Mouse (Mus musculus): ENCODE results near the gene Gzmf. TPM values are rescaled to one million over a fixed set of nuclear protein-coding genes. Genes with fewer than 3 reads are reported as not detected.
"Not testable (repeated sequence)": the region's sequence is repeated elsewhere in the genome, so short reads cannot be mapped to it uniquely, and the experiment has no call there.

Gzmf gene
- not detected in 2 replicates for polyA plus RNA-seq (2014; fragmentation: Nextera tagmentation; extraction: Ambion mirVana)

DNA sequence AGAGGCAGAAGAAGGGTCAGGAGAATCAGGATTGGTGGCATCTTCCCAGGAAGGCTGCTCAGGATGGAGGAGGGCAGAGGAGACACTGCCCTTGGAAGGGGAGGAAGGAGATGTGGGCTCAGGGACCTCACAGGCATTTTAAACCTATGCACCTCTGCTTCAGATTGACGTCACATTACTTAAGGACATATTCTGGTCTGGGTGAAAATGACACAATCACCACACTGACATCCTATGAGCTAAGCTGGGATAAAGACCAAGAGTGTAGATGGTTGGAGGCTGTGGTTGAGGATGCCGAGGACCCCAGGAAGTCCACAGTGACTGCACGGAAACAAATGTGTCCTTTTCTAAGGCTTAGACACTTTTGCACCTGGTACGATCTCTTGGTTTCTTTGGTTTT, at the start of gene Gzmf:
Gzmf (minus strand) TSS at position 101 of the 400 bp plus-strand sequence.
- Histone ChIP-seq H3K9me3 (ENCODE audit: control insufficient read depth, low read length) (no peaks in the 10 kb centered on the region), H3K27ac (ENCODE audit: low read depth, low read length) (no peak within 1 kb of the TSS), H3K9ac (ENCODE audit: low read depth, low read length) (no peak within 1 kb of the TSS), H3K4me2 (replicated peaks; ENCODE audit: low read depth, low read length) (no peak within 1 kb of the TSS), H3K4me3 (ENCODE audit: low read depth, low read length) (no peak within 1 kb of the TSS), H3K36me3 (ENCODE audit: control insufficient read depth, insufficient read depth, low read length) (no peaks in the 10 kb centered on the region), H3K4me1 (replicated peaks; ENCODE audit: control insufficient read depth, insufficient read depth, low read length) (no peaks in the 10 kb centered on the region), H3K27me3 (ENCODE audit: control insufficient read depth, insufficient read depth, low read length) (no peaks in the 10 kb centered on the region)
- DNase-seq (ENCODE audit: low spot score), result no peak
- no peak for ATAC-seq (ENCODE audit: low FRiP score)
- WGBS, result 87% methylated on average over 4 of the region's 4 CpGs

DNA sequence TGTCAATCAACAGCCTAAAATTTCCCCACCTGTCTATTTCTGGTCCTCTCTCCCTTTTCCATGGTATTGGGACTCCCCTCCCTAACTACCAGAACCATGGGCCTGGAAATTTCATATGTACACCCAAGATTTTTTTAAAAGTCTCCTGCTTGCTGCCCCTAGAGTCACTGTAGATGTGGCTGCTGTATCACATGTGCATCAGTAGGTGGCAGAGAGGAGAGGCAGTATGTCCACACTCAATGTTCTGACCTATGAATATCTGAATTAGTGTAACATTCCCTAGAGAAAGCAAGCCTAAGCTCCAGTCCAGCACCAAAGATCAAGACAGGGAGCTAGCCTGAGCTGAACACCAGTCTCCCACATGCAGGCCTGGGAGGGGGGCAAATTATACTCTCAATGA, 29.2 kb upstream of the Gzmf start:
- no peaks in the 10 kb centered on the region for H3K9me3 ChIP-seq (ENCODE audit: control insufficient read depth, low read length)
- ATAC-seq (ENCODE audit: low FRiP score) (no peak), DNase-seq (ENCODE audit: low spot score) (no peak)
- H3K9ac ChIP-seq (ENCODE audit: low read depth, low read length), result no peak overlapping the region
- H3K4me3 ChIP-seq (ENCODE audit: low read depth, low read length), result no peak overlapping the region
- H3K27ac ChIP-seq (ENCODE audit: low read depth, low read length), result no peak overlapping the region
- H3K4me1 ChIP-seq (replicated peaks; ENCODE audit: control insufficient read depth, insufficient read depth, low read length), result no peaks in the 10 kb centered on the region
- no peak overlapping the region for H3K4me2 ChIP-seq (replicated peaks; ENCODE audit: low read depth, low read length)
- no peaks in the 10 kb centered on the region for H3K27me3 ChIP-seq (ENCODE audit: control insufficient read depth, insufficient read depth, low read length)
- no peaks in the 10 kb centered on the region for H3K36me3 ChIP-seq (ENCODE audit: control insufficient read depth, insufficient read depth, low read length)

DNA sequence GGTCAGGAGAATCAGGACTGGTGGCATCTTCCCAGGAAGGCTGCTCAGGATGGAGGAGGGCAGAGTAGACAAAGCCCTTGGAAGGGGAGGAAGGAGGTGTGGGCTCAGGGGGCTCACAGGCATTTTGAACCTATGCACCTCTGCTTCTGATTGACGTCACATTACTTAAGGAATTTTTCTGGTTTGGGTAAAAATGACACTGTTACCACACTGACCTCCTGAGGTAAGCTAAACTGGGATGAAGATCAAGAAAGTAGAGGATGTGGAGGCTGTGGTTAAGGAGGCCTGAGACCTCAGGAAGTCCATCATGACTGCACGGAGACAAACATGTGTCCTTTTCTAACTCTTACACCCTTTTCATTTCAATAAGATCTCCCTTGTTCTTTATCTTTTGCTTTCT, 23.3 kb upstream of the Gzmf start, which contains the start of gene Gzmc:
Gzmc (minus strand) TSS at position 101 of the 400 bp plus-strand sequence.
- H3K9ac ChIP-seq (ENCODE audit: low read depth, low read length), result no peak within 1 kb of the TSS
- no peak within 1 kb of the TSS for H3K4me2 ChIP-seq (replicated peaks; ENCODE audit: low read depth, low read length)
- no peaks in the 10 kb centered on the region for H3K4me1 ChIP-seq (replicated peaks; ENCODE audit: control insufficient read depth, insufficient read depth, low read length)
- no peaks in the 10 kb centered on the region for H3K9me3 ChIP-seq (ENCODE audit: control insufficient read depth, low read length)
- no peak within 1 kb of the TSS for H3K27ac ChIP-seq (ENCODE audit: low read depth, low read length)
- ATAC-seq (ENCODE audit: low FRiP score) (no peak), DNase-seq (ENCODE audit: low spot score) (no peak)
- no peak within 1 kb of the TSS for H3K4me3 ChIP-seq (ENCODE audit: low read depth, low read length)
- no peaks in the 10 kb centered on the region for H3K36me3 ChIP-seq (ENCODE audit: control insufficient read depth, insufficient read depth, low read length)
- H3K27me3 ChIP-seq (ENCODE audit: control insufficient read depth, insufficient read depth, low read length), result no peaks in the 10 kb centered on the region
- WGBS, result 84% methylated on average over 2 of the region's 2 CpGs

DNA sequence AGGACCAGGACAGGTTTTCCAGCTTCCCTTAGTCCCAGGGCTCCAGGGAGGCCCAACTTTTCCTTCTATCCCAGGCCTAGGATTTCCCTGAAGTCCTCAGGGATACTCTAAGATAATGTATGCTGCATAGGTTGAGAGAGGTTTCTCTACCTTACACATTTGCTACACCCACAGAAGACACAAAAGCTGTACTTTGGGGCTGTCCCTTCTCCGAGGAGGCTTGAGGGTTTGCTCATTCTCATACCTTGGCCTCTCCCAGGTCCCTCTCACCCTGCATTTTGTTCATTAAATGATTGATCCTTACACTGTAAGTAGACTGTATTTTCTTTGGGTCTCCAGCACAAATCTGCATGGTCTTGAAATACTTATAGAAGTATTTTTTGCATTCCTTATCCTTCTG, 5.6 kb downstream of the Gzmf start:
- WGBS, result 95% methylated on average over 1 of the region's 1 CpGs
- no peaks in the 10 kb centered on the region for H3K36me3 ChIP-seq (ENCODE audit: control insufficient read depth, insufficient read depth, low read length)
- no peaks in the 10 kb centered on the region for H3K9me3 ChIP-seq (ENCODE audit: control insufficient read depth, low read length)
- ATAC-seq (ENCODE audit: low FRiP score) (no peak), DNase-seq (ENCODE audit: low spot score) (no peak)
- no peaks in the 10 kb centered on the region for H3K27me3 ChIP-seq (ENCODE audit: control insufficient read depth, insufficient read depth, low read length)
- no peaks in the 10 kb centered on the region for H3K4me1 ChIP-seq (replicated peaks; ENCODE audit: control insufficient read depth, insufficient read depth, low read length)
- H3K9ac ChIP-seq (ENCODE audit: low read depth, low read length), result no peak overlapping the region
- no peak overlapping the region for H3K4me2 ChIP-seq (replicated peaks; ENCODE audit: low read depth, low read length)
- H3K27ac ChIP-seq (ENCODE audit: low read depth, low read length), result no peak overlapping the region
- no peak overlapping the region for H3K4me3 ChIP-seq (ENCODE audit: low read depth, low read length)

DNA sequence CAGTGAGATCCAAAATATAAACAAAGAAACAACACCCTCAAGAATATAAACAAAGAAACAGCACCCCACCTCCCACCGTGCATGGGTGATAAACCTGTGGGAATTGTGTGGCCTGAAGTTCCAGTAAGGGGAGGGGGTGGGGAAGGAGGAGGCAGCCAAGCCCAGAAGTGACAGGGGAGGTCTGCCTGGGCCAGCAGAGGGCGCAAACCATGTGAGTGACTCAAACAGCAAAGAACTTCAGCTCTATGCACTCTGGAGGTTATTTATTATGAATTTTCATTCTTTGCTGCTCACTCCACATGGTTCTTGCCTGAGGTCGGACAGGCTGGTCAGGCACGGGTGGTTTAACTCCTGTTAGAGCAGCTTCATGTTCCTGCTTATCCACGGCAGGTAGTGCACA, 6.2 kb downstream of the Gzmf start:
- WGBS, result 40% methylated on average over 5 of the region's 5 CpGs
- not testable (repeated sequence) for H3K4me3 ChIP-seq (ENCODE audit: low read depth, low read length)

DNA sequence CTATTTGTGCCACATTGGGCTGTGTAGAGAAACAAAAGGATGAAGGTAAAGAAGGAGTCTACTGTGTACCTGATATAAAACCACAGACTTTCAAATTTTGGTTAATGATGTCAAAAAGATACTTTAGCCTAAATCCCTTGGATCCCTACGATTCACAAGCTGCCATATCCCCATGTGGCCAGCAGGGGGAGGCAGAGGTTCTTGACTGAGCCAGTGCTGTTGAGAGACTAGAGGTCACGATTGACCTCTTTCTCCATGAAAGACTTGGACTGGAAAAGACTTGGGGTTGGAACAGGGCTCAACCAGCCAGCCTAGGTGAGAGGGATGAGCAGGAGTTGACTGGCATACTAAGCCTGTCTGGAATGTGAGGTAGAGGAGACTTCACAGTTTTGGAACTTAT, 7.2 kb downstream of the Gzmf start:
- H3K27ac ChIP-seq (ENCODE audit: low read depth, low read length), result no peak overlapping the region
- H3K4me3 ChIP-seq (ENCODE audit: low read depth, low read length), result no peak overlapping the region
- H3K4me2 ChIP-seq (replicated peaks; ENCODE audit: low read depth, low read length), result no peak overlapping the region
- H3K4me1 ChIP-seq (replicated peaks; ENCODE audit: control insufficient read depth, insufficient read depth, low read length), result no peaks in the 10 kb centered on the region
- no peaks in the 10 kb centered on the region for H3K27me3 ChIP-seq (ENCODE audit: control insufficient read depth, insufficient read depth, low read length)
- H3K9ac ChIP-seq (ENCODE audit: low read depth, low read length), result no peak overlapping the region
- no peaks in the 10 kb centered on the region for H3K9me3 ChIP-seq (ENCODE audit: control insufficient read depth, low read length)
- ATAC-seq (ENCODE audit: low FRiP score) (no peak), DNase-seq (ENCODE audit: low spot score) (peak; percentile 78)
- 16% methylated on average over 2 of the region's 2 CpGs for WGBS
- H3K36me3 ChIP-seq (ENCODE audit: control insufficient read depth, insufficient read depth, low read length), result no peaks in the 10 kb centered on the region

More for the DNA sequence above, 6.2 kb downstream of the Gzmf start:
- not testable (repeated sequence) for ATAC-seq (ENCODE audit: low FRiP score); H3K27ac ChIP-seq (ENCODE audit: low read depth, low read length); H3K36me3 ChIP-seq (ENCODE audit: control insufficient read depth, insufficient read depth, low read length); H3K27me3 ChIP-seq (ENCODE audit: control insufficient read depth, insufficient read depth, low read length); H3K4me1 ChIP-seq (replicated peaks; ENCODE audit: control insufficient read depth, insufficient read depth, low read length); H3K4me2 ChIP-seq (replicated peaks; ENCODE audit: low read depth, low read length); H3K9ac ChIP-seq (ENCODE audit: low read depth, low read length); H3K9me3 ChIP-seq (ENCODE audit: control insufficient read depth, low read length)
- DNase-seq (ENCODE audit: low spot score), result peak; percentile 68

DNA sequence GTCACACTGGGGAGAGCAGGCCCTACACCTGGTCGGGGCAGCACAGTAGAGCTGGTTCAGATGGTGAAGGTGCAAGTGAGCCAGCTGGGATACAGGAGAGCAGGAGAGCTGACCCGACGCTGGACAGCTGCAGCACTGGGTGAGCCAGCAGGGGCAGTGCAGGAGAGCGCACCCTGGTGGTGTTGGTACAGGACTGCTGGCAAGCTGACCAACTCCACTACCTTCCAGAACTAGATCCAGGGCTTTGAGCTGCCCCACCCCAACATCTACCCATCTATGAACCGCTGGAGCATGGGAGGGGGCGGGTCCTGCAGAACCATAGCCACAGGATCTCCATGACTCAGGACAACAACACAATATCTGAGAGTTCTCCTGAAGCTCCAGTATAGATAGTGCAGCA, 24.3 kb downstream of the Gzmf start:
- Histone ChIP-seq H3K4me3 (ENCODE audit: low read depth, low read length) (no peak overlapping the region), H3K36me3 (ENCODE audit: control insufficient read depth, insufficient read depth, low read length) (no peaks in the 10 kb centered on the region), H3K27ac (ENCODE audit: low read depth, low read length) (no peak overlapping the region), H3K4me2 (replicated peaks; ENCODE audit: low read depth, low read length) (no peak overlapping the region), H3K9ac (ENCODE audit: low read depth, low read length) (no peak overlapping the region), H3K27me3 (ENCODE audit: control insufficient read depth, insufficient read depth, low read length) (no peaks in the 10 kb centered on the region), H3K4me1 (replicated peaks; ENCODE audit: control insufficient read depth, insufficient read depth, low read length) (no peaks in the 10 kb centered on the region), H3K9me3 (ENCODE audit: control insufficient read depth, low read length) (no peaks in the 10 kb centered on the region)
- 58% methylated on average over 6 of the region's 6 CpGs for WGBS
- DNase-seq (ENCODE audit: low spot score) (no peak), ATAC-seq (ENCODE audit: low FRiP score) (no peak)

DNA sequence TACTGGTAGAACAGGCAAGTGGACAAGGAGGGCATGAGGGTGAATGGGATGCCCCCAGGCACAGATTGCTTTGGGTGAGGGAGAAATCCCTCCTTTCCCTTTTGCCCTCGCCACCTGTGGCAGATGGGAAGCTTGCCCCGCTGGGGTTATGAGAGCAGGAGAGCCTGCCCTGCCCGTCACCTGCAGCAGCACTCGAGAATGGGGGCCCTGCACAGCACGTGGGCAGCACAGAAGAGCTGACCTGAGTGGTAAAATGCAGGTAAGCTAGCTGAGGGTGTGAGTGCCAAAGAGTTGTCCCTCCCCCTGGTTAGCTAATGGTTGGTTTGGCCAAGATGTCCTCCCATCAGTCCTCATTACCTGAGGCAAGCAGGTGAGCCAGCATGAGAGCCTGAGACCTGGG, 24.7 kb downstream of the Gzmf start:
- Histone ChIP-seq H3K27ac (ENCODE audit: low read depth, low read length) (no peak overlapping the region), H3K9ac (ENCODE audit: low read depth, low read length) (no peak overlapping the region), H3K4me1 (replicated peaks; ENCODE audit: control insufficient read depth, insufficient read depth, low read length) (no peaks in the 10 kb centered on the region), H3K9me3 (ENCODE audit: control insufficient read depth, low read length) (no peaks in the 10 kb centered on the region), H3K4me2 (replicated peaks; ENCODE audit: low read depth, low read length) (no peak overlapping the region), H3K4me3 (ENCODE audit: low read depth, low read length) (no peak overlapping the region), H3K27me3 (ENCODE audit: control insufficient read depth, insufficient read depth, low read length) (no peaks in the 10 kb centered on the region), H3K36me3 (ENCODE audit: control insufficient read depth, insufficient read depth, low read length) (no peaks in the 10 kb centered on the region)
- DNase-seq (ENCODE audit: low spot score) (no peak), ATAC-seq (ENCODE audit: low FRiP score) (no peak)
- 76% methylated on average over 5 of the region's 5 CpGs for WGBS

DNA sequence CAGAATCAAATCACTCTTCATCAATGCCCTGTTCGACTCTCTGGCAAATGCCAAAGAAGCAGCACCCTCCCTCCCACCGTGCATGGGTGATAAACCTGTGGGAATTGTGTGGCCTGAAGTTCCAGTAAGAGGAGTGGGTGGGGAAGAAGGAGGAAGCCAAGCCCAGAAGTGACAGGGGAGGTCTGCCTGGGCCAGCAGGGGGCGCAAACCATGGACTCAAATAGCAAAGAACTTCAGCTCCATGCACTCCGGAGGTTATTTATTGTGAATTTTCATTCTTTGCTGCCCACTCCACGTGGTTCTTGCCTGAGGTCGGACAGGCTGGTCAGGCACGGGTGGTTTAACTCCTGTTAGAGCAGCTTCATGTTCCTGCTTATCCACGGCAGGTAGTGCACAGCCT, 33.6 kb downstream of the Gzmf start:
- DNase-seq (ENCODE audit: low spot score), result peak; percentile 75
- H3K4me2 ChIP-seq (replicated peaks; ENCODE audit: low read depth, low read length); H3K9me3 ChIP-seq (ENCODE audit: control insufficient read depth, low read length); H3K27me3 ChIP-seq (ENCODE audit: control insufficient read depth, insufficient read depth, low read length); H3K27ac ChIP-seq (ENCODE audit: low read depth, low read length); H3K36me3 ChIP-seq (ENCODE audit: control insufficient read depth, insufficient read depth, low read length); H3K4me3 ChIP-seq (ENCODE audit: low read depth, low read length); H3K9ac ChIP-seq (ENCODE audit: low read depth, low read length); H3K4me1 ChIP-seq (replicated peaks; ENCODE audit: control insufficient read depth, insufficient read depth, low read length); ATAC-seq (ENCODE audit: low FRiP score): not testable (repeated sequence)
- WGBS, result 29% methylated on average over 8 of the region's 8 CpGs

All from hindbrain, embryonic 11.5 days (tissue).